Mouse (Mus musculus) cortical plate, adult 2 months (tissue): Measurements from ENCODE around the gene Tle4.

Source experiments
- CTCF ChIP-seq: fragments of 200-500 bp; IDR thresholded peaks from 2 replicates; pipeline ENCODE4 v1.5.1; 2011; ENCODE audit warnings: mild to moderate bottlenecking, control low read depth, low read length; ENCODE audit not compliant: insufficient read depth; ENCODE audit errors: extremely low read depth
- POLR2A ChIP-seq: fragments of 200-500 bp; IDR thresholded peaks from 2 replicates; pipeline ENCODE4 v1.6.1; 2011; ENCODE audit warnings: mild to moderate bottlenecking, low read length, control low read depth; ENCODE audit not compliant: insufficient read depth; ENCODE audit errors: extremely low read depth

DNA sequence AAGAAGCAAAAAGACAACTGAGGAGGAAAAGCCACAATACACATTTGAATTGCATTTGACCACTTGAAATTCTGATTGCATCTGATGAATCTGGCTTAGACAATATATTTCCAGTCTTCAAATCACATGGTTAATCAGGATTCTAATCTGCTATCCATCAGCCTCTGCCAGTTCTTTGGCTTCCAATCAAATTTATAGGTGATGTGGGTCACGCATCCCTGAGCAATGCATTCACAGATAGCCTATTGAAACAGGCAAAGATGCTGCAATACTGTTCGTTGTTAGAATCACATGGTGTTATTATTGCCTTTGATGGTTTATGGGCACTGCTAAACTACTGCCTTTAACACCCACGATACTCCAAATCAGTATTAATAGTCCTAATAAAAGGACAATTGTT is 30.8 kb downstream of the Tle4 start:
- TF ChIP-seq CTCF (no peak), POLR2A (no peak)
